Mouse (Mus musculus) thymus, adult 2 months (tissue): Measurements from ENCODE around the gene A4gnt. TPM values are rescaled to one million over a fixed set of nuclear protein-coding genes. Genes with fewer than 3 reads are reported as not detected.

Source experiments
- DNase-seq: peaks from one replicate; pipeline ENCODE4 v3.0.0; 2021
- H3K27ac ChIP-seq: fragments of 200-500 bp; 2 replicates; pipeline ENCODE4 v1.5.1; 2012; ENCODE audit warnings: low read length, control low read depth; ENCODE audit not compliant: control insufficient read depth, insufficient read depth
- H3K27me3 ChIP-seq: fragments of 200-500 bp; 2 replicates; pipeline ENCODE4 v1.6.1; 2012; ENCODE audit warnings: mild to moderate bottlenecking, low read length, moderate library complexity, mixed read lengths; ENCODE audit not compliant: control insufficient read depth, insufficient read depth
- H3K36me3 ChIP-seq: fragments of 200-500 bp; 2 replicates; pipeline ENCODE4 v1.6.1; 2012; ENCODE audit warnings: mild to moderate bottlenecking, low read length, moderate library complexity; ENCODE audit not compliant: control insufficient read depth, insufficient read depth
- H3K4me1 ChIP-seq: fragments of 200-500 bp; replicated peaks from 2 replicates; pipeline ENCODE4 v1.6.1; 2012; ENCODE audit warnings: low read length; ENCODE audit not compliant: control insufficient read depth, insufficient read depth
- H3K4me3 ChIP-seq: fragments of 200-500 bp; 2 replicates; pipeline ENCODE4 v1.5.1; 2012; ENCODE audit warnings: mild to moderate bottlenecking, low read length, control low read depth, moderate library complexity; ENCODE audit not compliant: control insufficient read depth, insufficient read depth
- CTCF ChIP-seq: fragments of 200-500 bp; IDR thresholded peaks from 2 replicates; pipeline ENCODE4 v1.5.1; 2012; ENCODE audit warnings: mild to moderate bottlenecking, control low read depth, low read length, moderate library complexity, borderline replicate concordance; ENCODE audit not compliant: control insufficient read depth, poor library complexity, insufficient read depth; ENCODE audit errors: extremely low read depth
- POLR2A ChIP-seq: fragments of 200-500 bp; IDR thresholded peaks from 2 replicates; pipeline ENCODE4 v1.6.1; 2012; ENCODE audit warnings: mild to moderate bottlenecking, low read length, control low read depth, moderate library complexity; ENCODE audit not compliant: control insufficient read depth, poor library complexity, insufficient read depth; ENCODE audit errors: extremely low read depth
- WGBS: fragments of 180-500 bp; shearing (Covaris S2); methylation state at CpG from one replicate; pipeline ENCODE4 v1.1.7; 2018; 5-methylcytosine and 5-hydroxymethylcytosine counted together
- polyA plus RNA-seq: library from polyadenylated mRNA; depleted of rRNA; stranded (reverse); fragments of >200 nt; gene quantifications from 2 replicates; pipeline ENCODE4 v1.2.3, GENCODE M21; 2012; rRNA removed

A4gnt gene
- 0.05 and 0.11 TPM in 2 replicates for polyA plus RNA-seq

GRCm38 (mm10) chr9:99612202-99612601 is at the start of gene A4gnt:
TSS of gene A4gnt (plus strand) at chr9:99612502.
- H3K27ac ChIP-seq: no peak within 1 kb of the TSS
- no peaks in the 10 kb centered on the region for H3K4me1 ChIP-seq
- TF ChIP-seq CTCF (no peak), POLR2A (no peak)
- no peak for DNase-seq
- H3K27me3 ChIP-seq: no peaks in the 10 kb centered on the region
- no peaks in the 10 kb centered on the region for H3K36me3 ChIP-seq
- no peak within 1 kb of the TSS for H3K4me3 ChIP-seq
- 45% methylated on average over 2 of the region's 2 CpGs for WGBS

- H3K27ac ChIP-seq: no peak overlapping the region
- no peak overlapping the region for H3K4me3 ChIP-seq
- peaks cover 3% of the 10 kb centered on the region; the same call in 1 of the 2 replicates for H3K4me1 ChIP-seq
- H3K36me3 ChIP-seq: no peaks in the 10 kb centered on the region
- peak; percentile 58 for DNase-seq
- H3K27me3 ChIP-seq: no peaks in the 10 kb centered on the region
- TF ChIP-seq POLR2A (no peak), CTCF (no peak)
- 14% methylated on average over 11 of the region's 11 CpGs for WGBS
These were observed 48.6 kb upstream of the A4gnt start for GRCm38 (mm10) chr9:99563714-99564113.

- no peaks in the 10 kb centered on the region for H3K27me3 ChIP-seq
- peak; percentile 4 for DNase-seq
- 1% methylated on average over 15 of the region's 15 CpGs for WGBS
- H3K36me3 ChIP-seq: no peaks in the 10 kb centered on the region
- no peak overlapping the region for H3K27ac ChIP-seq
- no peak for TF ChIP-seq POLR2A
- TF ChIP-seq CTCF: no peak
- peak overlapping the region; percentile 92 for H3K4me3 ChIP-seq
- H3K4me1 ChIP-seq: peaks cover 3% of the 10 kb centered on the region; the same call in 1 of the 2 replicates
These were observed 44.3 kb upstream of the A4gnt start for GRCm38 (mm10) chr9:99568023-99568346.

DNA sequence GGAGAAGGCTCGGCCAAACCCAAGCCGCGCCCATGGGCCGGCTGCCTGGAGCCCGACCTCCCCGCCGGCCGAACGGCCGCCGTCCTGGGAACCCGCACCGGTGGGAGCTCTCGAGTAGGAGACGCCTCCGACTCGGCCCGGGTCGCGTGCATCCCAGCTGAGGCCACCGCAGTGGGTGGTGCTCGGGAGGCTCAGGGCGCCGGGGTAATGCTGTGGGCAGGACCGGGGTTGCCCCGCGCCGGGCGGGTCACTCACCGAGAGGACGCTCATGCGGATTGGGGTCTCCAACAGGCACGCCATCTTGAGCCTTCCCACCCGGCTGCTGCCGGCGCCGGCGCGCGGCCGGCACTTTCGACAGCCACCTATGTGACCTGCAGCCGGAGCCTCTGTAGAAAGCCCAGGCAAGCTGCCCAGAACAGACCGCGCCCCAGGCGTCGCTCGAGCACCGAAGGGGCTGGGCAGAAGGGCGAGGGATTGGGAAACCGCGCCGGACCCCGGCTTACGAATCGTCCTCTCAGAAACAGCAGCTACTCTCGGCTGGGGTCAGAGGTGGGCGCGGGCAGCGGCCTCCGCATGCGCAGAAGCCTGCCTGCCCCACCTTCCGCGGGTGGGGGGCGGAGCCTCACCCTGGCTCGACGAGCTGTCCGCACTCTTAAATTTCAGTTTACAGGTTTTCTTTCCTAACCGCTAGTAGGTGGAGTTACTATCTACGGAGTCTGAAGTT is 43.8 kb upstream of the A4gnt start, which contains the start of gene Armc8:
Gene Armc8, minus strand, starts transcription at position 553 of the 724 bp plus-strand sequence.
- H3K27ac ChIP-seq: peak within 1 kb of the TSS; percentile 56
- no peaks in the 10 kb centered on the region for H3K27me3 ChIP-seq
- under 1% methylated on average over 70 of the region's 70 CpGs for WGBS
- peak within 1 kb of the TSS; percentile 92 for H3K4me3 ChIP-seq
- no peak for TF ChIP-seq CTCF
- no peak for TF ChIP-seq POLR2A
- H3K4me1 ChIP-seq: peaks cover 3% of the 10 kb centered on the region; the same call in 1 of the 2 replicates
- H3K36me3 ChIP-seq: no peaks in the 10 kb centered on the region
- DNase-seq: peak; percentile 91

- H3K4me3 ChIP-seq: peak overlapping the region; percentile 92
- DNase-seq: no peak
- peaks cover 3% of the 10 kb centered on the region; the same call in 1 of the 2 replicates for H3K4me1 ChIP-seq
- WGBS: 0% methylated on average over 9 of the region's 9 CpGs
- H3K27me3 ChIP-seq: no peaks in the 10 kb centered on the region
- H3K36me3 ChIP-seq: no peaks in the 10 kb centered on the region
- TF ChIP-seq POLR2A (no peak), CTCF (no peak)
- peak overlapping the region; percentile 33; the same call in 1 of the 2 replicates for H3K27ac ChIP-seq
These were observed 43.3 kb upstream of the A4gnt start for GRCm38 (mm10) chr9:99569071-99569397.

GRCm38 (mm10) chr9:99575677-99576480 is 36.4 kb upstream of the A4gnt start, which contains the start of gene Dbr1:
TSS of gene Dbr1 (plus strand) at chr9:99575799.
- under 1% methylated on average over 57 of the region's 57 CpGs for WGBS
- Histone ChIP-seq H3K36me3 (peaks cover 5% of the 10 kb centered on the region), H3K4me1 (no peaks in the 10 kb centered on the region), H3K4me3 (peak within 1 kb of the TSS; percentile 83), H3K27ac (peak within 1 kb of the TSS; percentile 4; the same call in 1 of the 2 replicates), H3K27me3 (no peaks in the 10 kb centered on the region)
- peak; percentile 93 for DNase-seq
- TF ChIP-seq CTCF (peak; percentile 54; the same call in 1 of the 2 replicates), POLR2A (peak; percentile 76)
